ENCODE assay signal across 8 mouse cellular contexts in the genomic region with DNA sequence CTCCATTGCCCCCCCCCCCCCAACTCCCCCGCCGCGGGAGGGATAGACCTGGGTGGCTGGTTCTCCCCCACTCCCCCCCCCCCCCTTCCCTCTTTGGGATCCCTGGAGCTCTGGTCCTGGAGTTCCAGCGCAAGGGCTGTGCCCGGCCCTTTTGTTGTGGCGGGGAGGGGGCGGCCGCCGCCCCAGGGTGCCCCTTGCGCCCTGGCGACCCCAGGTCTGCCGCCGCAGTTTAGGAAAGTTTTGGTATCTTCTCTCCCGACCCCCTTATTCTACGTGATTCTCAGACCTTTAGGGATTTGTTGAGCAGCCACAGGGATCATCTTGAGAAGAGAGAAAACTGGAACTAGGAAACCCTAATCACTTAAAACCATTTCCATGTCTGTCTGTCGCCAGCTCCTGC. TPM values are rescaled to one million over a fixed set of nuclear protein-coding genes. Genes with fewer than 3 reads are reported as not detected.
DNase-seq lines count a peak whose midpoint lies in the region; ATAC-seq and TF ChIP-seq lines count a peak whose summit lies in the region.

No protein-coding gene starts in this region.

- H3K27me3 ChIP-seq in kidney, embryonic 16.5 days (ENCODE audit: insufficient read depth, low read length), result no peaks in the 10 kb centered on the region
- H3K27me3 ChIP-seq in forebrain, postnatal 0 days (ENCODE audit: insufficient read depth, low read length), result no peaks in the 10 kb centered on the region
- peaks cover 7% of the 10 kb centered on the region; the same call in 1 of the 2 replicates for H3K27me3 ChIP-seq in liver, postnatal 0 days (ENCODE audit: insufficient read depth, low read length)

- WGBS in kidney, embryonic 16.5 days, result 3% methylated on average over 3 of the region's 16 CpGs
- WGBS in forebrain, postnatal 0 days, result under 1% methylated on average over 13 of the region's 16 CpGs
- under 1% methylated on average over 9 of the region's 16 CpGs for WGBS in liver, postnatal 0 days (ENCODE audit: insufficient replicate concordance)

- peak overlapping the region; percentile 94 for H3K27ac ChIP-seq in kidney, embryonic 16.5 days (ENCODE audit: low read length)
- no peak overlapping the region for H3K27ac ChIP-seq in bone marrow macrophage, adult 2 months (ENCODE audit: insufficient read depth, low read depth, low read length)
- H3K27ac ChIP-seq in forebrain, postnatal 0 days (ENCODE audit: low read depth, low read length), result peak overlapping the region; percentile 90
- H3K27ac ChIP-seq in liver, postnatal 0 days (ENCODE audit: low read depth), result no peak overlapping the region

- no peaks in the 10 kb centered on the region for H3K36me3 ChIP-seq in kidney, embryonic 16.5 days (ENCODE audit: insufficient read depth, low read length)
- no peaks in the 10 kb centered on the region for H3K36me3 ChIP-seq in forebrain, postnatal 0 days (ENCODE audit: insufficient read depth)
- H3K36me3 ChIP-seq in liver, postnatal 0 days (replicated peaks; ENCODE audit: insufficient read depth, low read length), result no peaks in the 10 kb centered on the region

- ATAC-seq in kidney, embryonic 16.5 days (ENCODE audit: low FRiP score, low TSS enrichment), result peak; percentile 36; the same call in 1 of the 2 replicates
- peak; percentile 3 for ATAC-seq in forebrain, postnatal 0 days
- ATAC-seq in liver, postnatal 0 days, result no peak

- H3K4me2 ChIP-seq in kidney, embryonic 16.5 days (replicated peaks; ENCODE audit: low read depth, low read length), result peak overlapping the region; percentile 68
- H3K4me2 ChIP-seq in forebrain, postnatal 0 days (ENCODE audit: low read depth), result peak overlapping the region; percentile 64
- peak overlapping the region; percentile 91 for H3K4me2 ChIP-seq in liver, postnatal 0 days (ENCODE audit: low read depth, low read length)

- TF ChIP-seq POLR2A in bone marrow macrophage, adult 2 months (IDR thresholded peaks at IDR 0.05; ENCODE audit: borderline replicate concordance, low read depth, low read length), result no peak

- no peak for TF ChIP-seq EP300 in liver, postnatal 0 days (IDR thresholded peaks at IDR 0.05; ENCODE audit: low read depth)

- DNase-seq in kidney, postnatal 14 days, result no peak
- peak; percentile 33 for DNase-seq in forebrain, postnatal 0 days
- DNase-seq in liver, postnatal 0 days, result no peak
- no peak for DNase-seq in spleen, postnatal 10 days (ENCODE audit: low spot score in 2 of 2)
- no peak for DNase-seq in ovary, adult 18-20 months (ENCODE audit: low spot score)
- DNase-seq in layer of hippocampus, adult 18-20 months (ENCODE audit: low spot score in 2 of 2), result no peak

- TF ChIP-seq CTCF in bone marrow macrophage, adult 2 months (IDR thresholded peaks at IDR 0.05; ENCODE audit: low read depth, low read length), result no peak
- no peak for TF ChIP-seq CTCF in forebrain, postnatal 0 days (IDR thresholded peaks at IDR 0.05; ENCODE audit: low read depth)
- TF ChIP-seq CTCF in liver, postnatal 0 days (IDR thresholded peaks at IDR 0.05; ENCODE audit: low read depth), result no peak

- H3K9me3 ChIP-seq in kidney, embryonic 16.5 days (ENCODE audit: low read length), result no peaks in the 10 kb centered on the region
- no peaks in the 10 kb centered on the region for H3K9me3 ChIP-seq in forebrain, postnatal 0 days (ENCODE audit: low read length)
- H3K9me3 ChIP-seq in liver, postnatal 0 days (ENCODE audit: low read length), result no peaks in the 10 kb centered on the region

- peak overlapping the region; percentile 94 for H3K9ac ChIP-seq in kidney, embryonic 16.5 days (replicated peaks; ENCODE audit: low read length)
- peak overlapping the region; percentile 90 for H3K9ac ChIP-seq in forebrain, postnatal 0 days
- peak overlapping the region; percentile 67; the same call in 1 of the 2 replicates for H3K9ac ChIP-seq in liver, postnatal 0 days (replicated peaks)

- peak overlapping the region; percentile 95 for H3K4me3 ChIP-seq in kidney, embryonic 16.5 days (ENCODE audit: low read length)
- peak overlapping the region; percentile 62 for H3K4me3 ChIP-seq in bone marrow macrophage, adult 2 months (ENCODE audit: insufficient read depth, low read length)
- peak overlapping the region; percentile 89 for H3K4me3 ChIP-seq in forebrain, postnatal 0 days (ENCODE audit: low read depth, low read length)
- H3K4me3 ChIP-seq in liver, postnatal 0 days (ENCODE audit: low read depth, low read length), result peak overlapping the region; percentile 72

- H3K4me1 ChIP-seq in kidney, embryonic 16.5 days (ENCODE audit: insufficient read depth, low read length), result peaks cover 20% of the 10 kb centered on the region
- no peaks in the 10 kb centered on the region for H3K4me1 ChIP-seq in bone marrow macrophage, adult 2 months (ENCODE audit: control insufficient read depth, insufficient read depth, low read length)
- peaks cover 7% of the 10 kb centered on the region for H3K4me1 ChIP-seq in forebrain, postnatal 0 days (ENCODE audit: insufficient read depth)
- H3K4me1 ChIP-seq in liver, postnatal 0 days (ENCODE audit: insufficient read depth), result no peaks in the 10 kb centered on the region

RNA-seq across cellular contexts. Expression of a gene that starts 4.9 kb away (rescaled TPM):
- polyA plus RNA-seq in kidney, embryonic 16.5 days (2015; fragmentation: Nextera tagmentation; extraction: Ambion mirVana), result 58.6 and 62.0 TPM in 2 replicates
- polyA plus RNA-seq in bone marrow macrophage, adult 2 months (2012; ENCODE audit: insufficient read depth, insufficient read length, missing spikeins), result 0.32 and 0.35 TPM in 2 replicates
- 43.7 and 53.5 TPM in 2 replicates for total RNA-seq in forebrain, postnatal 0 days (2014; rRNA removed)
- polyA plus RNA-seq in forebrain, postnatal 0 days (2015; fragmentation: Nextera tagmentation; extraction: Ambion mirVana), result 21.7 and 32.1 TPM in 2 replicates
- polyA plus RNA-seq in liver, postnatal 0 days (2015; fragmentation: Nextera tagmentation; extraction: Ambion mirVana), result 2.4 and 2.5 TPM in 2 replicates
- total RNA-seq in layer of hippocampus, adult 18-20 months (2021), result 10 to 100 TPM; 76.3 to 78.7 TPM

Comparison
In these comparisons a context has a peak if more than half of its experiments do, and no peak if none do; other contexts are left out.
1. H3K27ac ChIP-seq: peak in kidney, embryonic 16.5 days (single experiment) and forebrain, postnatal 0 days (single experiment); none in bone marrow macrophage, adult 2 months (single experiment) and liver, postnatal 0 days (single experiment).
2. Peak in every context shown above with its lines, with median percentiles within 50 percentile points of each other: H3K4me2 ChIP-seq, H3K4me3 ChIP-seq and H3K9ac ChIP-seq.